Mouse (Mus musculus): Measurements from ENCODE around the gene Fam168a. TPM values are rescaled to one million over a fixed set of nuclear protein-coding genes. Genes with fewer than 3 reads are reported as not detected.

The Fam168a gene
- total and polyA plus RNA-seq, 3 experiments: 3.1 to 19.2 TPM; not detected in 1

DNA sequence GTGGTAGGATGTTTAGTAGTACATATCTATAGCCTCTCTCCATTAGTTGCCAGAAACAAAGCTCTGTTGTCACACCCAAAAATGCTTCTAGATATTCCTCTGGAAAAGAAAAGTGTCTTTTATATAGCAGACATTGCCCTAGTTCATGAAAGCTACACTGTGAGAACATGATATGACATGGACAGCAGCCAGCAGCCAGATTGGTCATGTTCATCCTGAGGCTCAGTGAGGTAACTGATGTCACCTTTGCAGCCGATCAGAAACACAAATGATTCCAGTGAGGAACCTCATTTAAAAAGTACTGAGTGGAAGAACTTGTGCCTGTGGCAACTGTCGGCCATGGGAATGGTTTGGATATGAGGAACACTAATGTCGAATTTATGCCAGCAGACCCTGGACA, 118.2 kb downstream of the Fam168a start:
- no peaks in the 10 kb centered on the region for H3K36me3 ChIP-seq (ENCODE audit: control insufficient read depth in 1 of 2, insufficient read depth in 2 of 2, low read length in 2 of 2)
- H3K9ac ChIP-seq (ENCODE audit: control insufficient read depth, low read depth, low read length, poor library complexity, severe bottlenecking): no peak overlapping the region
- H3K79me2 ChIP-seq (ENCODE audit: control insufficient read depth, insufficient read depth, low read length, poor library complexity): no peaks in the 10 kb centered on the region
- H3K4me1 ChIP-seq (ENCODE audit: control insufficient read depth in 1 of 2, insufficient read depth in 2 of 2, low read length in 2 of 2): no peaks in the 10 kb centered on the region
- H3K27ac ChIP-seq (ENCODE audit: control insufficient read depth, low read depth, low read length): no peak overlapping the region
- no peaks in the 10 kb centered on the region for H3K9me3 ChIP-seq (replicated peaks; ENCODE audit: insufficient read depth, low read length)
- TF ChIP-seq GATA1 (IDR thresholded peaks at IDR 0.05; ENCODE audit: low read depth, low read length): no peak
- TF ChIP-seq POLR2A (IDR thresholded peaks at IDR 0.05; ENCODE audit: control insufficient read depth in 1 of 2, insufficient read depth in 1 of 2, low read depth in 1 of 2, low read length in 2 of 2, poor library complexity in 1 of 2): no peak
- no peak for TF ChIP-seq GABPA (IDR thresholded peaks at IDR 0.05; ENCODE audit: low read depth, low read length)
- no peak overlapping the region for H3K4me3 ChIP-seq (ENCODE audit: control insufficient read depth in 1 of 2, insufficient read depth in 1 of 2, low read depth in 2 of 2, low read length in 2 of 2)
- H3K27me3 ChIP-seq (ENCODE audit: control insufficient read depth in 1 of 2, insufficient read depth in 2 of 2, low read length in 2 of 2): no peaks in the 10 kb centered on the region
- no peak for DNase-seq (ENCODE audit: low read depth, low spot score)

DNA sequence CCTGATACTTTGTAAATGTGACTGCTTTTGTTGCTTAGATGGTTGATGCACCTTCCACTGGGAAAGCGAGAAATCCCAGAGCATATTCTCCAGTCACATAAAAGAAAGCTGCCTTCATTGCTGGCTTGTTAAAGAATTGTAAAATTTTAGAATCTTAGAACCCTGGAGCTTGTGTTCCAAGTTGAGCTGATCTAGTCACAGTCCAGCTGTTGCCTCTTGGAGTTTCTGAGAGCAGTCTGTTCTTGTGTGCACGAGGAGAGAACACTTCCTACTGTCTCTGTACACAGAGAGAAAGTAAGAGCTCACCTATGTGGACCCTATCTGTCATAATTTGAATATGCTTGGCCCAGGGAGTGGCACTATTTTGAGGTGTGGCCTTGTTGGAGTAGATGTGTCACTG, 122.1 kb downstream of the Fam168a start:
- TF ChIP-seq USF1 (IDR thresholded peaks at IDR 0.05; ENCODE audit: low read depth, low read length) (no peak), MYB (IDR thresholded peaks at IDR 0.05; ENCODE audit: low read depth, low read length) (no peak), SMC3 (IDR thresholded peaks at IDR 0.05; ENCODE audit: low read depth, low read length) (no peak), ZMIZ1 (IDR thresholded peaks at IDR 0.05; ENCODE audit: low read depth, low read length) (no peak), NRF1 (IDR thresholded peaks at IDR 0.05; ENCODE audit: insufficient read depth, low read depth, low read length, poor library complexity, severe bottlenecking) (no peak), MAX (IDR thresholded peaks at IDR 0.05; ENCODE audit: low read length) (no peak), MAFK (IDR thresholded peaks at IDR 0.05; ENCODE audit: borderline replicate concordance, low read depth, low read length) (no peak), CHD2 (IDR thresholded peaks at IDR 0.05; ENCODE audit: low read length) (no peak), RCOR1 (IDR thresholded peaks at IDR 0.05; ENCODE audit: low read depth, low read length) (no peak), MAZ (IDR thresholded peaks at IDR 0.05; ENCODE audit: low read depth, low read length) (no peak), USF2 (IDR thresholded peaks at IDR 0.05; ENCODE audit: borderline replicate concordance in 1 of 2, insufficient read depth in 1 of 2, low read depth in 1 of 2, low read length in 2 of 2) (no peak), ZC3H11A (IDR thresholded peaks at IDR 0.05; ENCODE audit: low read depth, low read length) (no peak), UBTF (IDR thresholded peaks at IDR 0.05; ENCODE audit: borderline replicate concordance, insufficient read depth, low read depth, low read length) (no peak), POLR2AphosphoS5 (IDR thresholded peaks at IDR 0.05; ENCODE audit: borderline replicate concordance, low read depth, low read length) (no peak), JUND (IDR thresholded peaks at IDR 0.05; ENCODE audit: low read depth, low read length) (no peak), MYC (IDR thresholded peaks at IDR 0.05; ENCODE audit: low read depth, low read length) (no peak)
- H3K79me2 ChIP-seq (ENCODE audit: control insufficient read depth, insufficient read depth, low read length, poor library complexity): no peaks in the 10 kb centered on the region
- no peak overlapping the region for H3K27ac ChIP-seq (ENCODE audit: control insufficient read depth, low read depth, low read length)
- H3K9ac ChIP-seq (ENCODE audit: control insufficient read depth, low read depth, low read length, poor library complexity, severe bottlenecking): no peak overlapping the region
- H3K4me3 ChIP-seq (ENCODE audit: control insufficient read depth in 1 of 2, insufficient read depth in 1 of 2, low read depth in 2 of 2, low read length in 2 of 2): no peak overlapping the region
- no peaks in the 10 kb centered on the region for H3K9me3 ChIP-seq (replicated peaks; ENCODE audit: insufficient read depth, low read length)
- no peaks in the 10 kb centered on the region for H3K4me1 ChIP-seq (ENCODE audit: control insufficient read depth in 1 of 2, insufficient read depth in 2 of 2, low read length in 2 of 2)
- no peak for DNase-seq (ENCODE audit: low read depth, low spot score)
- H3K27me3 ChIP-seq (ENCODE audit: control insufficient read depth in 1 of 2, insufficient read depth in 2 of 2, low read length in 2 of 2): no peaks in the 10 kb centered on the region
- no peaks in the 10 kb centered on the region for H3K36me3 ChIP-seq (ENCODE audit: control insufficient read depth in 1 of 2, insufficient read depth in 2 of 2, low read length in 2 of 2)
